ENCODE assay signal across 27 mouse cellular contexts in the genomic region with DNA sequence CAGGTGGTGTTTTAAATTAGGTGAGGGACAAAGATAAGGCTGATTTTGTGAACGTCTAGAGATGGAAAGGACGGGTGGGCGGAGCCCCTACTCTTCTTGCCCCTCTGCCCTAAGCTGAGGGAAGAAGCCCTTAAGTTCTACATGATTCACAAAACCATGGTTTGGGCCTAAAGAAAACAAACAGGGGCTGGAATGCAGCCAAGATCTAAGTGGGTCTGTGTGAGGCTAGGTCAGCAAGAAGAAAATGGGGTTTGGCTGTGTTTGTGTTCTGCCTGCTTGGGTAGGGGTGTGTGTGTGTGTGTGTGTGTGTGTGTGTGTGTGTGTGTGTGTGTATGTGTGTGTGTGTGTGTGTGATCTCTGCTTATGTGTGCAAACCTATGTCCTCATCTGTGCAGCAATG. TPM values are rescaled to one million over a fixed set of nuclear protein-coding genes. Genes with fewer than 3 reads are reported as not detected.
DNase-seq lines count a peak whose midpoint lies in the region; ATAC-seq and TF ChIP-seq lines count a peak whose summit lies in the region.
"Had no signal": no experiment of that assay in that cellular context is flagged by ENCODE, and none has a peak within 500 bp of the region (broad histone marks: within the 10 kb centered on the region; RNA-seq: fewer than 3 reads in every experiment).

No protein-coding gene starts in this region.

- H3K36me3 ChIP-seq in intestine, embryonic 15.5 days, result no peaks in the 10 kb centered on the region
- H3K36me3 ChIP-seq in intestine, postnatal 0 days (ENCODE audit: control insufficient read depth, insufficient read depth), result no peaks in the 10 kb centered on the region
- H3K36me3 ChIP-seq in liver, postnatal 0 days (replicated peaks; ENCODE audit: insufficient read depth, low read length), result no peaks in the 10 kb centered on the region
- H3K36me3 ChIP-seq: embryonic facial prominence, embryonic 15.5 days; hindbrain, embryonic 10.5 days; hindbrain, embryonic 13.5 days had no signal

- no peak overlapping the region for H3K27ac ChIP-seq in intestine, embryonic 15.5 days
- H3K27ac ChIP-seq in intestine, postnatal 0 days (ENCODE audit: low read depth, low read length), result no peak overlapping the region
- H3K27ac ChIP-seq in liver, postnatal 0 days (ENCODE audit: low read depth), result no peak overlapping the region
- H3K27ac ChIP-seq: embryonic facial prominence, embryonic 15.5 days; gastrocnemius, adult 2 months; hindbrain, embryonic 10.5 days; hindbrain, embryonic 13.5 days had no signal

- peak; percentile 44 for DNase-seq in MN1 (ENCODE audit: low spot score)
- peak; percentile 35 for DNase-seq in brain, embryonic 14.5 days (ENCODE audit: low read depth)
- DNase-seq in liver, postnatal 0 days, result no peak
- DNase-seq in urinary bladder, postnatal 4 days (ENCODE audit: low spot score in 2 of 2), result no peak
- DNase-seq: adrenal gland, adult 2 months; adrenal gland, postnatal 14 days; cerebellum, adult 11-12 months; cerebellum, adult 8-10 months; cerebellum, postnatal 10 days; cerebellum, postnatal 36 days; embryo, embryonic 11 days; forebrain, postnatal 0 days; gastrocnemius, adult 2 months; gastrocnemius, postnatal 14 days; heart, adult 11 months; kidney, adult 11 months had no signal

- ATAC-seq in intestine, embryonic 15.5 days, result peak; percentile 37; the same call in 1 of the 2 replicates
- ATAC-seq in intestine, postnatal 0 days, result no peak
- ATAC-seq in liver, postnatal 0 days, result no peak
- ATAC-seq: CD4-positive, CD25-positive, alpha-beta regulatory T cell, adult 4 months; forebrain, embryonic 14.5 days; forebrain, postnatal 0 days; hindbrain, embryonic 16.5 days; Patski had no signal

- 53% methylated on average over 3 of the region's 3 CpGs for WGBS in intestine, embryonic 15.5 days
- WGBS in intestine, postnatal 0 days, result 45% methylated on average over 3 of the region's 3 CpGs
- WGBS in liver, postnatal 0 days (ENCODE audit: insufficient replicate concordance), result 52% methylated on average over 3 of the region's 3 CpGs

- 0 out of 2 replicates have a peak, but pooled peaks cover 3% of the 10 kb centered on the region for H3K4me1 ChIP-seq in intestine, embryonic 15.5 days (replicated peaks)
- 0 out of 2 replicates have a peak, but pooled peaks cover 3% of the 10 kb centered on the region for H3K4me1 ChIP-seq in intestine, postnatal 0 days (replicated peaks; ENCODE audit: control insufficient read depth, insufficient read depth, low read length)
- no peaks in the 10 kb centered on the region; the same call in 1 of the 2 replicates for H3K4me1 ChIP-seq in liver, postnatal 0 days (ENCODE audit: insufficient read depth)
- H3K4me1 ChIP-seq: embryonic facial prominence, embryonic 15.5 days had no signal

- H3K4me3 ChIP-seq in intestine, embryonic 15.5 days (replicated peaks), result no peak overlapping the region
- H3K4me3 ChIP-seq in intestine, postnatal 0 days (ENCODE audit: low read depth, low read length), result no peak overlapping the region
- no peak overlapping the region for H3K4me3 ChIP-seq in liver, postnatal 0 days (ENCODE audit: low read depth, low read length)
- H3K4me3 ChIP-seq: embryonic facial prominence, embryonic 15.5 days; gastrocnemius, adult 2 months; hindbrain, embryonic 10.5 days; hindbrain, embryonic 13.5 days had no signal

- peaks cover 14% of the 10 kb centered on the region for H3K27me3 ChIP-seq in intestine, embryonic 15.5 days (replicated peaks)
- peaks cover 12% of the 10 kb centered on the region for H3K27me3 ChIP-seq in intestine, postnatal 0 days (replicated peaks; ENCODE audit: control insufficient read depth, insufficient read depth, low read length)
- peaks cover 11% of the 10 kb centered on the region for H3K27me3 ChIP-seq in liver, postnatal 0 days (ENCODE audit: insufficient read depth, low read length)

- TF ChIP-seq CTCF in intestine, postnatal 0 days (IDR thresholded peaks at IDR 0.05; ENCODE audit: low read depth), result no peak
- TF ChIP-seq CTCF in brain, embryonic 14.5 days (IDR thresholded peaks at IDR 0.05; ENCODE audit: borderline replicate concordance, extremely low read depth, insufficient read depth, insufficient read length), result no peak
- TF ChIP-seq CTCF in liver, postnatal 0 days (IDR thresholded peaks at IDR 0.05; ENCODE audit: low read depth), result no peak

- H3K9ac ChIP-seq in intestine, embryonic 15.5 days, result no peak overlapping the region
- no peak overlapping the region for H3K9ac ChIP-seq in intestine, postnatal 0 days (ENCODE audit: low read depth, low read length)
- H3K9ac ChIP-seq in liver, postnatal 0 days (replicated peaks), result no peak overlapping the region
- H3K9ac ChIP-seq: embryonic facial prominence, embryonic 15.5 days; forebrain, postnatal 0 days; hindbrain, embryonic 13.5 days had no signal

- no peak overlapping the region for H3K4me2 ChIP-seq in intestine, embryonic 15.5 days (replicated peaks)
- no peak overlapping the region for H3K4me2 ChIP-seq in intestine, postnatal 0 days (replicated peaks; ENCODE audit: low read depth)
- H3K4me2 ChIP-seq in liver, postnatal 0 days (ENCODE audit: low read depth, low read length), result no peak overlapping the region
- H3K4me2 ChIP-seq: embryonic facial prominence, embryonic 15.5 days; heart, embryonic 11.5 days; hindbrain, embryonic 13.5 days had no signal

- no peak for TF ChIP-seq POLR2A in brain, embryonic 14.5 days (IDR thresholded peaks at IDR 0.05; ENCODE audit: borderline replicate concordance, extremely low read depth, insufficient read depth, insufficient read length, poor library complexity, severe bottlenecking)

- TF ChIP-seq EP300 in liver, postnatal 0 days (IDR thresholded peaks at IDR 0.05; ENCODE audit: low read depth), result no peak

- H3K9me3 ChIP-seq in intestine, embryonic 15.5 days, result no peaks in the 10 kb centered on the region
- no peaks in the 10 kb centered on the region for H3K9me3 ChIP-seq in intestine, postnatal 0 days (ENCODE audit: control insufficient read depth)
- H3K9me3 ChIP-seq in liver, postnatal 0 days (ENCODE audit: low read length), result no peaks in the 10 kb centered on the region
- H3K9me3 ChIP-seq: embryonic facial prominence, embryonic 15.5 days; hindbrain, embryonic 10.5 days; hindbrain, embryonic 13.5 days had no signal

RNA-seq across cellular contexts. Expression of a gene that starts 6.0 kb away (rescaled TPM):
- polyA plus RNA-seq in intestine, embryonic 15.5 days (2015; fragmentation: Nextera tagmentation; extraction: Ambion mirVana), result 0.90 and 1.3 TPM in 2 replicates
- 0.53 and 0.55 TPM in 2 replicates for polyA plus RNA-seq in intestine, postnatal 0 days (2015; fragmentation: Nextera tagmentation; extraction: Ambion mirVana)
- polyA plus RNA-seq in brain, embryonic 14.5 days (2012; rRNA removed), result 5.6 and 13.4 TPM in 2 replicates
- polyA plus RNA-seq in liver, postnatal 0 days (2015; fragmentation: Nextera tagmentation; extraction: Ambion mirVana), result 1.1 and 1.4 TPM in 2 replicates
- polyA plus RNA-seq: C2C12; CD4-positive, CD25-positive, alpha-beta regulatory T cell, adult 4 months; Patski had no signal

Comparison
In these comparisons a context has a peak if more than half of its experiments do, and no peak if none do; other contexts are left out.
1. DNase-seq: peak in MN1 (single experiment) and brain, embryonic 14.5 days (single experiment); none in liver, postnatal 0 days (single experiment) and urinary bladder, postnatal 4 days (0 of 2).